Mouse (Mus musculus) stomach, embryonic 14.5 days (tissue): Measurements from ENCODE around the gene Surf4. TPM values are rescaled to one million over a fixed set of nuclear protein-coding genes. Genes with fewer than 3 reads are reported as not detected.

Experiments
- polyA plus RNA-seq: library from polyadenylated mRNA; unstranded; fragments of >200 nt; fragmentation: Nextera tagmentation; extraction: Ambion mirVana; gene quantifications from 2 replicates; pipeline ENCODE4 v1.2.1, GENCODE M21; 2014

Surf4 gene
- polyA plus RNA-seq, 1 experiment from 2014 or later: 199 TPM

Other genes with a start within 250 kb of the Surf4 start
- not detected in 2 replicates for gene Abo, start 68.9 kb downstream of the Surf4 start, polyA plus RNA-seq
- 17.0 and 18.4 TPM in 2 replicates for gene Surf6, start 31.0 kb downstream of the Surf4 start, polyA plus RNA-seq
- 30.3 and 31.1 TPM in 2 replicates for gene Med22, start 23.3 kb downstream of the Surf4 start, polyA plus RNA-seq
- gene Rpl7a, start 23.2 kb downstream of the Surf4 start, polyA plus RNA-seq: 712 and 713 TPM in 2 replicates
- 33.2 and 36.8 TPM in 2 replicates for gene Surf2, start 17.6 kb downstream of the Surf4 start, polyA plus RNA-seq
- 50.4 and 52.4 TPM in 2 replicates for gene Surf1, start 17.4 kb downstream of the Surf4 start, polyA plus RNA-seq
- 0.11 and 0.25 TPM in 2 replicates for gene Stkld1, start 119 bp upstream of the Surf4 start, polyA plus RNA-seq
- gene Rexo4, start 30.5 kb upstream of the Surf4 start, polyA plus RNA-seq: 45.2 and 45.3 TPM in 2 replicates
- gene Adamts13, start 39.5 kb upstream of the Surf4 start, polyA plus RNA-seq: 0.07 TPM in 1 of 2 replicates, not detected in the other
- 59.2 and 62.6 TPM in 2 replicates for gene Cacfd1, start 76.0 kb upstream of the Surf4 start, polyA plus RNA-seq
- 0.84 and 1.7 TPM in 2 replicates for gene Slc2a6, start 94.1 kb upstream of the Surf4 start, polyA plus RNA-seq
- not detected in 2 replicates for gene Mymk, start 138.3 kb upstream of the Surf4 start, polyA plus RNA-seq
- 2.1 and 3.2 TPM in 2 replicates for gene Adamtsl2, start 145.5 kb upstream of the Surf4 start, polyA plus RNA-seq
- not detected in 2 replicates for gene Fam163b, start 208.6 kb upstream of the Surf4 start, polyA plus RNA-seq
- gene Dbh, start 231.3 kb upstream of the Surf4 start, polyA plus RNA-seq: 0.43 and 1.1 TPM in 2 replicates